Mouse (Mus musculus) kidney, adult 18-20 months (tissue): ENCODE results near the gene Pcp4l1.

Source experiments
- DNase-seq: peaks from one replicate; pipeline ENCODE4 v3.0.0; 2021

Pcp4l1 gene

DNA sequence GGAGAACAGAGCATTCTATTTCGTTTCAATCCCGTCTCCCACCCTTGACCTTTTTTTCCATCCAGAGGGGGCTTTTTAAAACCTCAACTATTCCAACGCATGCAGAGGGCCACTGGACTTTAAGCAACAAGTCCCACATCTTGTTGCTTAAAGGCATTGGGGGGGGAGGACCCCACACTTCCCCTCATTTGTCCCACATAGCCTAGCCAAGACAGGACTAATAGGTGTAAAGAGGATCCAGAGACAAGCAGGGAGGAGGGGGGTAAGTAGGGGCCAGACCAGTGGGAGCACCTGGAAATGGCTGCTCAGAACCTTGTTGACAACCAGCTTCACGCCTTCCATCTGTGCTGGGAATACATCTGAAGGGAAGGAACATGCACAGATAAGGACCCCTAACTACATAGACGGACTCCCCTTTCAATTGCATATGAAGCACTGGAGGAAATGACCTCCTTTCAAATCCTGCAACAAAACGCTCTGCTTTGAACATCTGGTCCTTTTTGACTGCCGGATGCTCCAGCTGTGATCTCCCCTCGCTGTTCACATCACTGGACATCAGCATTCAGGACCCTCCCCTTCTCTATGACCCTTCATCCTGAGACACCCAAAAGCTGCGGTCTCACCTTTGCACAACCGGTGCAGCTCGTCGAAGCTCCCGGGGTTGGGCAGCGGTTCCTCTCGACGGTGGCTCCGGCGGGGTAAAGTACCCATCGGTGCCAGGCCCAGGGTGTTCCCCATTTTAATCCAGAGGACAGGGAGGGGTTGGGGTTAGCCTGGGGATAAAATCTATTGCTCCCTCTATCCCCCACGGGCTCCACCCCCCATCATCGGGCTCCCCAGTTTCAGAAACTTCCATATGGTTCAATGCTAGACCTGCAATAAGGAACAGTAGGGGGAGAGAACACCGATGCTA, 25.5 kb upstream of the Pcp4l1 start:
- no peak for DNase-seq

- peak; percentile 88 for DNase-seq
Observed at GRCm38 (mm10) chr1:171220871-171221270, 24.8 kb upstream of the Pcp4l1 start.

DNA sequence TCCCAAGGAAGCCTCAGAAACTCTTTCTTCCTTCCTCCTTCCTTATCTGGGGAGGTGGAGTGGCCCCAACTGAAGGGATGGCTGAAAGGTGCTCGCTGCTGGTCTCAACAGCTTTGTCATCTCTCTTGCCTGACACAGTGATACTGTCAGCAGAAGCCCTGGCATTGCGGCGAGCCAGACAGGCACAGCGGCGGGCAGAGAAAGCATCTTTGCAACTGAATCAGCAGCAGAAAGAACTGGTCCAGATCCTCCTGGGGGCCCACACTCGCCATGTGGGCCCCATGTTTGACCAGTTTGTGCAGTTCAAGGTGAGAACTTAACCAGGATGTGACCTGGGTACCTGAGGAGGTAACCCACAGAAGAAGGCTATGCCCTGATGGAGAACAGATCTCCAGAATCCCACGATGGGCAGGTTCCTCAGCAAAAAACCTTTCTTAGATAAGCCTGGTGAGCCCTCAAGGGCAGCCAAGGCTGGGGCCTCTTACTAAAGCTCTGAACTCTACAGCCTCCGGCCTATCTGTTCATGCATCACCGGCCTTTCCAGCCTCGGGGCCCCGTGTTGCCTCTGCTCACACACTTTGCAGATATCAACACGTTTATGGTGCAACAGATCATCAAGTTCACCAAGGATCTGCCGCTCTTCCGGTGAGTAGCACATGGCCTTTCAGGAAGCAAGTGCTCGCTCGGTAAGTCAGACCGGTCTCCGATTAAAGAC, 20.3 kb upstream of the Pcp4l1 start:
- DNase-seq, result no peak

GRCm38 (mm10) chr1:171213801-171214496, 17.9 kb upstream of the Pcp4l1 start, which contains the start of gene Nr1i3:
TSS of gene Nr1i3 (plus strand) at chr1:171213970.
- DNase-seq, result no peak

DNA sequence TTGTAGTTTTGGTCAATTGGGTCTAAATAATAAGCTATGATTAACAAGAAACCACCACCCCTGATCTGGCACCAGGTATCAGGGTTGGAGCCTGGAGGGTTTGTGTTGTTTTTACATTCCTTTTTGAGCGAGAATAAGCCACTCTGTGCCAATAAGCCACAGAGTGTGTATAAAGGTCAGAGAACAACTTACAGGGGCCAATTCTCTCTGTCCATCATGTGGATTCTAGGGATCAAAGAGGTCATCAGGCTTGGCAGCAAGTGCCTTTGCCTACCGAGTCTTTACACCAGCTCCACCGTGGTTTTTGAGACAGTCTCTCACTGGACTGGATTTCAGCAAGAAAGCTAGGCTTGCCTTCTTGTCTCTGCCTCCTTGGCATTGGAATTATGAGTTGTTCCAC, 16.8 kb upstream of the Pcp4l1 start:
- DNase-seq, result no peak

DNA sequence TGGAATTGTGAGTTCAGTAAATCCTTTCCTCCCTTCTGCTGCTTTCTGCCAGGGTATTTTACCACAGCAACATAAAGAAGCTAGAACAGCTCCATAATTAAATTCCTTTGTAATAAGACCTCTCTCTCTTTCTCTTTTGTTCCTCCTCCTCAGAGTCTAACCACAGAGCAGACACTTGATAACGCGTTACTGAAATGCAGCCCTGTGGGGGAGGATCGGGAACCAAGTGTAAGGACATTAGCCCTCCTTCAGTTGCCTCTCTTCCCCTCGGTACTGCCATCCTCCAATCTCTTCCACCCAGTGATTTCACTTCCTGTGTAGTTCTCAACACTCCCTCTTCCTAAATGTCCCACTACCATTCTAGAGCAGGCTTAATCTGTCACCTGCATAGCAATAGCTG, 13.3 kb upstream of the Pcp4l1 start:
- DNase-seq, result no peak

DNA sequence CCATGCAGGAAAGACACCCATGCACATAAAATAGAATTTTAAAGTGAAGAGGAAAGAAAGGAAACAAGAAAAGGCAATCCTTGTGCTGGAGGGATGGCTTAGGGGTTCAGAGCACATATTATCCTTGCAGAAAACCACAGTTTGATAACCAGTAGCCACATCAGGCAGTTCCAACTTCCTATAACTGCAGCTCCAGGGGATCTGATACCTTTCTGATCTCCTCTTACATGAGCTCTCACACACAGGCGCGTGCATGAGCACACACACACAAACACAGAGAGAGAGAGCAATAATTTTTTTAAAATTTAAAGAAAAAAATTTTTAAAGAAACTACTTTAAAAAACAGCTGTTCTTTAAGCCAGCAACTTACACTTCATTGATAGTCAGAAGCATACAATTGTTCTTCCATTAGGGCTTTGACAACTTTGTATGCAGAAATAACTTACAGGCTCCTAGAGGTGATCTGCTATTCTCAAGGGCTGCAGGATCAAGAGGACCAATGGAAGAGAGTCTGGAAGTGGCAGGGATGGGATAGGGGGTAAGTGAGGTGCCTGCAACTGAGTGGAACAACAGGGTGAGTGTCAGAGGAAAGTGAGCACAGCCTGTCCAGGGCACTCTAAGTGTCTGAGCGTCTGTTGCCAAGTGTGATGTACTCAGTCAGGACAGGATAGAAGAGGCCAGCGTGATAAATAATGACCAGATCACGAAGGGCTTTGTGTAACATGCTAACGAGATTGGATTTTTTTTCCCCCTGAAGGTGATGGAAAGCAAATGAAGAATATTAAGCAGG, 9.8 kb upstream of the Pcp4l1 start:
- no peak for DNase-seq

- DNase-seq, result no peak
Observed at GRCm38 (mm10) chr1:171204249-171204644, 8.2 kb upstream of the Pcp4l1 start.

DNA sequence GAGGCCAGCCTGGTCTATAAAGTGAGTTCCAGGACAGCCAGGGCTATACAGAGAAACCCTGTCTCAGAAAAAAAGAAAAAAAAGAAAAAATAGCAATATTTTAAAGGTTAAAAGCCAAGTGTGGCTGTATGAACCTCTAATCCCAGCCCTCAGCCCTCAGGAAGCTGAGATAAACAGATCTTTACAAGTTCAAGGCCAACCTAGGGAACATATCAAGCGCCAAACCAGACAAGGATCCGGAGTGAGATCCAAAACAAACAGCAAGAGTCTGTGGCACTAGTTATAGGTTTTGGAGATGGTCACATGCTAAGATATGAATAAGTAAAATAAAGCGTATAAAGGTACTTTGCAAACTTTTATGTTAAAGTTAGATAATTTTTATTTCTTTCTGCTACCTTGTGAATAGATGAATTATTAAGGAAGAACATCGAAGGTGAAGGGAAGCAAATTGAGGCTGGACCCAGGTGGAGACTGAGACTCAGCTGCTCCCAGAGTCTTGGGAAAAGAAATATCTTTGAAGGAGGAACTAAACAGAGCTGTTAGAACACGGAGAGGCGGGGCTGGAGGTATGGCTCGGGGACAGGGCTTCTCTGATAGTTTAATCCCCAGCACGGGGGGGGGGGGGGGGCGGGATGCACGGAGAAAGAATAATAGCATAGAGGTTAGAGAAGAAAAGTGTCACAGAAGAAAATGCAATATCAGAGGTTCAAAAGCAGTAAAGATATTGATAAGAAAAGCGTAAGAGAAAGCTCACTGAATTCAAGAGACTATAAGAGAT, 7.6 kb upstream of the Pcp4l1 start:
- no peak for DNase-seq

GRCm38 (mm10) chr1:171200769-171201168, 4.7 kb upstream of the Pcp4l1 start:
- DNase-seq, result no peak

GRCm38 (mm10) chr1:171199532-171199931, 3.5 kb upstream of the Pcp4l1 start:
- DNase-seq, result no peak

- no peak for DNase-seq
Observed at GRCm38 (mm10) chr1:171195046-171195822, 834 bp downstream of the Pcp4l1 start.

DNA sequence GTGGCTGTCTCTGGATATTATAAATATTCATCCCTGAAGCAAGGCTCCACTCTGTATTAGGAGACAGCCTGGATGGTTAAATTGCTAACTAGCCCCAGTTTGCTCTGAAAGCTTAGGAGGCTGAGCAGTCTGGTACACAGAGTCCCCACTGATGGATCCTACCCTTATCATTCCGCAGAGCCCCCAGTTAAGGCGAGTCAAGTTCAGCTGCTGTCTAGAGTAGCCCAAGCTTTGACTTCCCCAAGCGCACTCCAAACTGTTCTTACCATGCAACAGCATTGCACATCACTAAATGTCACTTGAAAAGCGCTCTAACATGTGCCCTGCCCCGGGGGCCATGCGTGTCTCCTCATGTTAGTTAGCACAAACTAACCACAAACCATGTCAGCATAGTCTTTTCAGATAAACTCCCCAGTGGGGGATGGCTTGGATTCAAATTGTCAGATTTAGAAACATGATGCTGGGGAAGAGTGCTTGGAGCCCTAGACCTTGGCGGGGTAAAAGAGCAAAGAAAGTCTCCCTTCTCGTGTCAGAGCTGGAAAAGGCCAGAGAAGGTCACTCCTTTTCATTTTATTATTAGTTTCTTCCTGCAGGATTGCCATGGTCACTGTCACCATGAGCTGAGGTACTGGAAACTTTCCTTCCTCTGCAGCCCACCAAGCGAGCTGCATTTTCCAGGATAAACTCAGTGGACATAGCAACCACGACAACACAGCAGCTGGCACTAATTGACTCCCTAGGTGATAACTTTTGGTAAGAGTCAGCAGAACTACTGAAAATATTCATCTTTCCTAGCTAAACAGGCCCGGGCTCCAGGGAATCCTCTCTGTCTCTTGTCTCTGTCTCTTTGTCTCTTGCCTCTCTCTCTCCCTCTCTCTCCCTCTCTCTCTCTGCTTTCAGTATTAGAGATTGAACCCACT, 1.9 kb downstream of the Pcp4l1 start:
- DNase-seq, result no peak

- no peak for DNase-seq
Observed at GRCm38 (mm10) chr1:171193093-171193840, 2.8 kb downstream of the Pcp4l1 start.

DNA sequence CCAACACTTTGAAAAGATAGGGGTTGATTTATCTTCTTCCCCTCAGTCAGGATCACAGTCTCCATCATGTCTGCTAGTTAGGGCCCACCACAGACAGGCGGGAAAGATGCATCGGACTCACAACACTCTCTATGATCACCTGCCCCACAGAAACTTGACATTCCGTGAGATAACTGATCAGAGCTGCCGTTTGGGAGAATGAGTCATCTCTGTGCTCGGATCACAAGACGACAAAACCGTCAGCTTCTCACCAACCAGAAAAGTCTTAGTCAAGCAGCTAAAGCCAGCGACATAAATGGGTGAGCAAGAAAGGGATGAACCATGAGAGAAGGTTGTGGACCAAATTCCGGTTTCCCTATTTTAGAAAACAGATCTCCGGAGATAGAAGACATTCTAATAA, 3.8 kb downstream of the Pcp4l1 start:
- DNase-seq, result no peak

DNA sequence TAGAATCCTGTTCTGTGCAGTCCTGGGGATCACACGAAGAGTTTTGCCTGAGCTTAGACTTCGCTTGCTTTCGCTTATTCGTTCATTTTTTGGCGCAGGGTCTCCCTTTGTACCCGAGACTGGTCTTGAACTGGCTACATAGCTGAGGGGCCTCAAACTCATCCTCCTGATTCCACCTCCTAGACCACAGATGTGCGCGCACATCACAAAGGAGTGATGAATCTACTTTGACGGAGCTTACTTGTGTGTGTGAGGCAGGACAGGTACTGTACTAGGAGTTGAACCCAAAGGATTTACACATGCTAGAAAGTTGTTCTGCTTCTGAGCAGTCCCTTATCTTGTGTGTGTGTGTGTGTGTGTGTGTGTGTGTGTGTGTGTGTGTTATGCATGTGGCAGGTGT, 5.2 kb downstream of the Pcp4l1 start:
- DNase-seq, result no peak

DNA sequence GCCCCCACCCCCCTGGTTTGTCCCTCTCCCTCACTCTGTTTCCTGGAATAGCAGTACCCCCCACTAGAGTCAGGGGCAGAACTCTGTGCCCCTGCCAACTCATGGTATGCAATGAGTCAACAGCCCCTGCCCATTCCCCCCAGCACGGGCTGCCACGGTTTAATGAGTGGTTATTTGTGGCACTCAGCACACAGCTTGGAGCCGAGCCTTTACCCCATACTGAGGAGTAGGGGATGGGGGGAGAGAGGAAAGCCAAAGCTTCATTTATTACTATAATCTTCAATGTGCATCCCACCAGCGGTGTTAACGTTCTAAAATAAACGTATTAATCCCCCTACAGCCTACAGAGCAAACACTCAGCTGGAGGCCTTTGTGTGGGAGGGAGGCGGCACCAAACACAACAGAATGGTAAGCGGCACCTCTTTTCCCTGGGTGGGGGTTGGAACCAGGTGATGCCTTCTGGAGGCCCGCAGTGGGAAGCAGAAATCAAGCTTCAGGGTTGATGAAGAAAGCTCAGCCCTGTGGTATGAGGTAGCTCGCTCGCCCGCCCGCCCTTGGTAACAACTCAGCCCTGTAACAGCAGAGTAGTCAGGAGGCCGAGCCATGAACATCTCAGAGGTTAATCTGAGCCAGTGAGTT, 6.5 kb downstream of the Pcp4l1 start:
- DNase-seq, result no peak

DNA sequence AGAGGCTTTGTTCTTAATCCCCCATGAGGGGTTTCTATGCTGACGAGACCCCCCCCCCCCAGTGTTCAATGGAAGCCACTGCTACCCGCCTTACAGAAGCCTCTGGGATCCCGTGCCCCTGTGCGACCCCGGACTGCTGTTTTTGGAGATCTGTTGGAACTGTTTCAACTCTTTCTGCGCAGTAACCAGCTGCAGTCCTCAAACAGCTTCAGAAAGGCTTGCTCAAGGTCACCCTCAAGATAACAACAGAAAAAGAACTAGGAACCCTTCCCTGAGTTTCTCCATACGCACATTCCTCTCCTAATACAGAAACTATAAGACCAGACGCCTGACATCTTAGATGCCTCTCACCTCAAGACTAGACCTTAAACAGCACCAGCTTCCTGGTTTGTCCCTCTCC, 7.0 kb downstream of the Pcp4l1 start:
- no peak for DNase-seq
